Mouse (Mus musculus) myocyte (in vitro differentiated cells): ENCODE data around the gene Fbxo47. TPM values are rescaled to one million over a fixed set of nuclear protein-coding genes. Genes with fewer than 3 reads are reported as not detected.

Experiments used
- H3K27me3 ChIP-seq: one replicate; pipeline ENCODE4 v1.6.1; 2011; ENCODE audit not compliant: control insufficient read depth, insufficient read depth, insufficient read length
- H3K36me3 ChIP-seq: one replicate; pipeline ENCODE4 v1.6.1; 2011; ENCODE audit not compliant: control insufficient read depth, insufficient read depth
- H3K4me2 ChIP-seq: one replicate; pipeline ENCODE4 v1.6.1; 2011; ENCODE audit warnings: low read depth, control low read depth
- H3K4me3 ChIP-seq: one replicate; pipeline ENCODE4 v1.5.1; 2011; ENCODE audit warnings: mild to moderate bottlenecking, control low read depth, moderate library complexity
- H3K79me2 ChIP-seq: one replicate; pipeline ENCODE4 v1.6.1; 2011; ENCODE audit not compliant: control insufficient read depth, insufficient read depth
- H3ac ChIP-seq: one replicate; pipeline ENCODE4 v1.6.1; 2011; ENCODE audit not compliant: control insufficient read depth, insufficient read length
- CEBPB ChIP-seq: IDR thresholded peaks from 2 replicates; pipeline ENCODE4 v1.6.1; 2011; ENCODE audit warnings: mild to moderate bottlenecking, moderate library complexity; ENCODE audit not compliant: poor library complexity, insufficient read depth, severe bottlenecking
- E2F4 ChIP-seq: IDR thresholded peaks from one replicate; pipeline ENCODE4 v1.6.1; 2011; ENCODE audit warnings: mild to moderate bottlenecking, control low read depth, moderate library complexity; ENCODE audit not compliant: insufficient read depth
- MAX ChIP-seq: IDR thresholded peaks from one replicate; pipeline ENCODE4 v1.6.1; 2011; ENCODE audit warnings: low read depth, mild to moderate bottlenecking, control low read depth
- MYOD1 ChIP-seq, 3 experiments: IDR thresholded peaks; one replicate each; pipeline ENCODE4 v1.6.1; 2011; ENCODE audit warnings: control low read depth in 2 of 3, low read depth in 2 of 3, mild to moderate bottlenecking in 2 of 3, moderate library complexity in 1 of 3; ENCODE audit not compliant: insufficient read length in 2 of 3, control insufficient read depth in 1 of 3
- MYOG ChIP-seq, 3 experiments: IDR thresholded peaks; one replicate each; pipeline ENCODE4 v1.6.1; 2011; ENCODE audit warnings: control low read depth in 2 of 3, low read depth in 2 of 3, mild to moderate bottlenecking in 2 of 3; ENCODE audit not compliant: insufficient read length in 2 of 3, control insufficient read depth in 1 of 3, insufficient read depth in 1 of 3
- POLR2A ChIP-seq: IDR thresholded peaks from one replicate; pipeline ENCODE4 v1.6.1; 2011; ENCODE audit warnings: low read depth, mild to moderate bottlenecking, control low read depth, moderate library complexity; ENCODE audit not compliant: insufficient read length
- POLR2AphosphoS2 ChIP-seq: IDR thresholded peaks from one replicate; pipeline ENCODE4 v1.6.1; 2011; ENCODE audit warnings: low read depth, control low read depth; ENCODE audit not compliant: insufficient read length
- REST ChIP-seq: IDR thresholded peaks from one replicate; pipeline ENCODE4 v1.6.1; 2011; ENCODE audit warnings: mild to moderate bottlenecking, control low read depth, moderate library complexity; ENCODE audit not compliant: insufficient read depth, insufficient read length
- SRF ChIP-seq: IDR thresholded peaks from one replicate; pipeline ENCODE4 v1.6.1; 2011; ENCODE audit warnings: low read depth; ENCODE audit not compliant: control insufficient read depth, insufficient read length
- TCF12 ChIP-seq: IDR thresholded peaks from one replicate; pipeline ENCODE4 v1.6.1; 2011; ENCODE audit warnings: mild to moderate bottlenecking, control low read depth; ENCODE audit not compliant: poor library complexity, insufficient read depth, severe bottlenecking
- TCF3 ChIP-seq: IDR thresholded peaks from one replicate; pipeline ENCODE4 v1.6.1; 2011; ENCODE audit warnings: low read depth, control low read depth; ENCODE audit not compliant: insufficient read length
- USF1 ChIP-seq: IDR thresholded peaks from one replicate; pipeline ENCODE4 v1.6.1; 2011; ENCODE audit warnings: low read depth, mild to moderate bottlenecking, control low read depth, moderate library complexity
- polyA plus RNA-seq: library from polyadenylated mRNA; unstranded; fragments of >200 nt; fragmentation: generic; extraction: Trizol; gene quantifications from one replicate; pipeline ENCODE4 v1.2.1, GENCODE M21; 2012; ENCODE audit warnings: missing spikeins

Fbxo47 gene
- polyA plus RNA-seq, 1 experiment, result 0.32 TPM

- H3K4me2 ChIP-seq, result no peak overlapping the region
- H3K4me3 ChIP-seq, result no peak overlapping the region
- TF ChIP-seq MAX (no peak), TCF12 (no peak), E2F4 (no peak), MYOG (IDR thresholded peaks at IDR 0.05; ENCODE audit: control insufficient read depth in 1 of 3, insufficient read depth in 1 of 3, insufficient read length in 2 of 3, low read depth in 2 of 3) (no peak), MYOD1 (IDR thresholded peaks at IDR 0.05; ENCODE audit: control insufficient read depth in 1 of 3, insufficient read length in 2 of 3, low read depth in 2 of 3) (no peak), CEBPB (no peak), TCF3 (no peak), SRF (no peak)
- no peaks in the 10 kb centered on the region for H3K79me2 ChIP-seq
- no peak overlapping the region for H3ac ChIP-seq
- H3K27me3 ChIP-seq, result no peaks in the 10 kb centered on the region
- H3K36me3 ChIP-seq, result no peaks in the 10 kb centered on the region
Measured at GRCm38 (mm10) chr11:97851601-97852000, 32.4 kb downstream of the Fbxo47 start.

GRCm38 (mm10) chr11:97850367-97850766 is 33.6 kb downstream of the Fbxo47 start:
- Histone ChIP-seq H3K4me2 (no peak overlapping the region), H3K36me3 (no peaks in the 10 kb centered on the region), H3K4me3 (no peak overlapping the region), H3K27me3 (no peaks in the 10 kb centered on the region), H3K79me2 (no peaks in the 10 kb centered on the region), H3ac (no peak overlapping the region)
- TF ChIP-seq E2F4 (no peak), USF1 (peak; percentile 75)

GRCm38 (mm10) chr11:97842001-97842400 is 42.0 kb downstream of the Fbxo47 start:
- TF ChIP-seq CEBPB (no peak), REST (no peak), POLR2AphosphoS2 (no peak), TCF3 (no peak), MAX (no peak), E2F4 (no peak)
- H3ac ChIP-seq, result no peak overlapping the region
- peak overlapping the region; percentile 94 for H3K4me2 ChIP-seq
- H3K4me3 ChIP-seq, result peak overlapping the region; percentile 24
- H3K36me3 ChIP-seq, result peaks cover 5% of the 10 kb centered on the region
- no peaks in the 10 kb centered on the region for H3K27me3 ChIP-seq
- no peaks in the 10 kb centered on the region for H3K79me2 ChIP-seq

- no peak for TF ChIP-seq MAX
- TF ChIP-seq REST, result no peak
- TF ChIP-seq POLR2AphosphoS2, result peak; percentile 47
- no peak for TF ChIP-seq TCF12
- no peak for TF ChIP-seq E2F4
- peak; percentile 64 for TF ChIP-seq POLR2A
- no peak for TF ChIP-seq MYOD1 (IDR thresholded peaks at IDR 0.05; ENCODE audit: control insufficient read depth in 1 of 3, insufficient read length in 2 of 3, low read depth in 2 of 3)
- Histone ChIP-seq H3K4me3 (peak overlapping the region; percentile 24), H3K27me3 (no peaks in the 10 kb centered on the region), H3K79me2 (no peaks in the 10 kb centered on the region), H3K36me3 (peaks cover 8% of the 10 kb centered on the region), H3K4me2 (peak overlapping the region; percentile 94), H3ac (no peak overlapping the region)
Measured at GRCm38 (mm10) chr11:97840991-97841661, 42.8 kb downstream of the Fbxo47 start.

GRCm38 (mm10) chr11:97840539-97840954 is 43.4 kb downstream of the Fbxo47 start, which contains the start of gene B230217C12Rik:
B230217C12Rik (plus strand) TSS chr11:97840780.
- no peak within 1 kb of the TSS for H3ac ChIP-seq
- peak within 1 kb of the TSS; percentile 94 for H3K4me2 ChIP-seq
- peaks cover 12% of the 10 kb centered on the region for H3K36me3 ChIP-seq
- no peaks in the 10 kb centered on the region for H3K27me3 ChIP-seq
- peak; percentile 45 for TF ChIP-seq USF1
- TF ChIP-seq POLR2A, result no peak
- no peaks in the 10 kb centered on the region for H3K79me2 ChIP-seq
- peak within 1 kb of the TSS; percentile 24 for H3K4me3 ChIP-seq

- Histone ChIP-seq H3ac (no peak overlapping the region), H3K36me3 (peaks cover 17% of the 10 kb centered on the region), H3K27me3 (no peaks in the 10 kb centered on the region), H3K4me3 (peak overlapping the region; percentile 24), H3K79me2 (no peaks in the 10 kb centered on the region), H3K4me2 (peak overlapping the region; percentile 94)
- TF ChIP-seq POLR2A (no peak), REST (no peak), MAX (no peak)
Measured at GRCm38 (mm10) chr11:97840135-97840490, 43.8 kb downstream of the Fbxo47 start.
